Mouse (Mus musculus) adrenal gland, adult 2 months (tissue): ENCODE results near the gene Kel. TPM values are rescaled to one million over a fixed set of nuclear protein-coding genes. Genes with fewer than 3 reads are reported as not detected.

ENCODE experiments used
- DNase-seq: peaks from one replicate; pipeline ENCODE4 v3.0.0; 2021
- polyA plus RNA-seq: library from polyadenylated mRNA; depleted of rRNA; stranded (reverse); fragments of >200 nt; gene quantifications from 2 replicates; pipeline ENCODE4 v1.2.3, GENCODE M21; 2012; rRNA removed
- total RNA-seq, 2 experiments: library from RNA; stranded (reverse); gene quantifications; 2 replicates each; pipeline ENCODE4 v1.2.3; 2021

Kel gene
- total and polyA plus RNA-seq, 3 experiments = 0.32 TPM; not detected in 2

GRCm38 (mm10) chr6:41646220-41646619 is 57.9 kb downstream of the Kel start:
- DNase-seq = no peak

GRCm38 (mm10) chr6:41643227-41643626 is 60.9 kb downstream of the Kel start:
- DNase-seq = no peak

- DNase-seq = no peak
These were observed 61.4 kb downstream of the Kel start for GRCm38 (mm10) chr6:41642765-41643164.

- no peak for DNase-seq
These were observed 62.8 kb downstream of the Kel start for GRCm38 (mm10) chr6:41641173-41641866.

- no peak for DNase-seq
These were observed 63.7 kb downstream of the Kel start for GRCm38 (mm10) chr6:41640449-41640848.

GRCm38 (mm10) chr6:41637927-41638506 is 66.1 kb downstream of the Kel start:
- no peak for DNase-seq

GRCm38 (mm10) chr6:41637393-41637792 is 66.7 kb downstream of the Kel start:
- DNase-seq = no peak

Other genes starting within 250 kb of the Kel start
- not detected for gene Prss1, start 245.4 kb downstream of the Kel start, total RNA-seq
- gene Prss1, start 245.4 kb downstream of the Kel start, polyA plus RNA-seq = not detected in 2 replicates
- gene Prss2, start 182.6 kb downstream of the Kel start, total RNA-seq = under 1 TPM in 1 of 2 experiments, not detected in 1; 0.48 TPM
- gene Prss2, start 182.6 kb downstream of the Kel start, polyA plus RNA-seq = 0.35 TPM in 1 of 2 replicates, not detected in the other
- gene Ephb6, start 98.9 kb downstream of the Kel start, total RNA-seq = 10 to 100 TPM in 1 of 2 experiments, 1 to 10 TPM in 1; 7.6 to 12.1 TPM
- gene Ephb6, start 98.9 kb downstream of the Kel start, polyA plus RNA-seq = 21.1 and 26.7 TPM in 2 replicates
- not detected for gene Trpv6, start 67.9 kb downstream of the Kel start, total RNA-seq
- not detected in 2 replicates for gene Trpv6, start 67.9 kb downstream of the Kel start, polyA plus RNA-seq
- not detected for gene Trpv5, start 23.6 kb downstream of the Kel start, total RNA-seq
- gene Trpv5, start 23.6 kb downstream of the Kel start, polyA plus RNA-seq = not detected in 2 replicates
- not detected for gene Llcfc1, start 19.9 kb downstream of the Kel start, total RNA-seq
- gene Llcfc1, start 19.9 kb downstream of the Kel start, polyA plus RNA-seq = not detected in 2 replicates
- gene Olfr459, start 70.8 kb upstream of the Kel start, total RNA-seq = not detected
- not detected in 2 replicates for gene Olfr459, start 70.8 kb upstream of the Kel start, polyA plus RNA-seq
- not detected for gene Pip, start 143.2 kb upstream of the Kel start, total RNA-seq
- gene Pip, start 143.2 kb upstream of the Kel start, polyA plus RNA-seq = not detected in 2 replicates
- not detected for gene Sval2, start 148.7 kb upstream of the Kel start, total RNA-seq
- not detected in 2 replicates for gene Sval2, start 148.7 kb upstream of the Kel start, polyA plus RNA-seq
- not detected for gene Sval1, start 247.3 kb upstream of the Kel start, total RNA-seq
- gene Sval1, start 247.3 kb upstream of the Kel start, polyA plus RNA-seq = not detected in 2 replicates